Mouse (Mus musculus) G1E (cell line): Measurements from ENCODE around the gene Olfr288. TPM values are rescaled to one million over a fixed set of nuclear protein-coding genes. Genes with fewer than 3 reads are reported as not detected.

Experiments
- ATAC-seq: 2 replicates; pipeline ENCODE4 v1.8.0; 2016; ENCODE audit warnings: mild to moderate bottlenecking; ENCODE audit not compliant: insufficient number of reproducible peaks, poor library complexity, low FRiP score, severe bottlenecking; ENCODE audit errors: extremely low read depth
- DNase-seq: peaks from one replicate; pipeline ENCODE4 v3.0.0; 2012; ENCODE audit warnings: low spot score
- H3K27me3 ChIP-seq: 2 replicates; pipeline ENCODE4 v1.6.1; 2012; ENCODE audit warnings: mild to moderate bottlenecking, low read length, inconsistent platforms; ENCODE audit not compliant: insufficient read depth
- H3K36me3 ChIP-seq: replicated peaks from 2 replicates; pipeline ENCODE3; 2012; ENCODE audit warnings: mild to moderate bottlenecking, inconsistent platforms
- H3K4me1 ChIP-seq: 2 replicates; pipeline ENCODE4 v1.6.1; 2012; ENCODE audit warnings: low read depth, low read length, inconsistent platforms, mixed read lengths; ENCODE audit not compliant: insufficient read depth
- H3K4me3 ChIP-seq: 2 replicates; pipeline ENCODE4 v1.5.1; 2012; ENCODE audit warnings: low read depth, mild to moderate bottlenecking, inconsistent platforms, low read length, moderate library complexity, mixed read lengths
- H3K9me3 ChIP-seq: replicated peaks from 2 replicates; pipeline ENCODE4 v1.6.1; 2012; ENCODE audit warnings: inconsistent platforms
- CTCF ChIP-seq: IDR thresholded peaks from 2 replicates; pipeline ENCODE4 v1.5.1; 2012; ENCODE audit warnings: low read depth, low read length, inconsistent platforms, mixed read lengths
- GATA1 ChIP-seq: IDR thresholded peaks from 2 replicates; pipeline ENCODE4 v1.6.1; 2012; ENCODE audit warnings: borderline replicate concordance, low read length, inconsistent platforms, mixed read lengths
- GATA2 ChIP-seq: IDR thresholded peaks from 2 replicates; pipeline ENCODE4 v1.6.1; 2012; ENCODE audit warnings: low read depth, low read length, inconsistent platforms, borderline replicate concordance
- POLR2AphosphoS5 ChIP-seq: IDR thresholded peaks from 2 replicates; pipeline ENCODE4 v1.6.1; 2012; ENCODE audit warnings: low read depth, low read length, inconsistent platforms; ENCODE audit not compliant: insufficient replicate concordance
- TAL1 ChIP-seq: conservative IDR thresholded peaks from 2 replicates; pipeline ENCODE4 v1.6.1; 2012; ENCODE audit warnings: low read depth, low read length, inconsistent platforms, mixed read lengths
- polyA plus RNA-seq: library from polyadenylated mRNA; stranded (reverse); fragments of >175 nt; gene quantifications from 2 replicates; pipeline ENCODE4 v1.2.3, GENCODE M21; 2012
- total RNA-seq, 2 experiments: library from RNA; stranded (forward) in 1 of 2; stranded (reverse) in 1 of 2; fragments of 200-1000 nt in 1 of 2; fragments of >200 nt in 1 of 2; fragmentation: Nextera tagmentation in 1 of 2; gene quantifications; 2 replicates each; pipeline ENCODE4 v1.2.3; 2014 to 2017

The Olfr288 gene
- total and polyA plus RNA-seq, 3 experiments: not detected

DNA sequence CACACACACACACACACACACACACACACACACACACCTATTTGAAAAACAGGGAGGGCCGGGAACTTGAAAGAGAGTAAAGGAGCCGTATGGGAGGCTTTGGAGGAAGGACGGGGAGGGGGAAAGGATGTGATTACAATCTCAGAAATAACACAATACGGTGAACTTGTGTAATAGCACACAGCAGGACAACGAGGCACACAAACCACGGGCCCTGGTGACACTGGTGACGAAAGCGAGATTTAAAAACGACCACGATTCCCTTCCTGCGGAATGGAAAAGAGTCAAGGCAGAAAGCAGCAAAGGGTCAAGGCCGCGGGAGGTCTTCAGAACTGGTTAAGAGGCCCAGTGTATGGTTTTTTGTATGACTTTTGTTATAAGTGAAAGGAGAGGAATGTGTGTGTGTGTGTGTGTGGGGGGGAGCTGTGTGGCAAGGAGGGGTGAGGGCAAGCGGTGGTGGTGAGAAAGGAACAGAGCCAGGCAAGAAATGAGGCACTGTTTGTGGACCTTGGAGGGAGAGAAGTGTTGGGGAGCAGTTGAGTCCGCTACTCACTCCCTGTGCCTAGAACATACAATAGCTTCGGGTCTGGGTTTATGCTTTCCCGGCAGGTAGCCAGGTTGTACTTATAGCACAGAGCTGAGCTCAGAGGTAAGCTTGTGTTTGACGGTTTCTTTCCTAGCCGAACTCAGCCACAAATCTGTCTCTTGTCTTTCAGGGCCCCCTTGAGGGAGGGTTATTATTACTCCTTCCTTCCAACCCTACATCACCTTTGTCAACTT lies 34.1 kb downstream of the Olfr288 start:
- H3K4me3 ChIP-seq: no peak overlapping the region
- DNase-seq: no peak
- no peaks in the 10 kb centered on the region for H3K9me3 ChIP-seq
- no peak for ATAC-seq
- TF ChIP-seq TAL1: no peak
- no peak for TF ChIP-seq GATA2
- TF ChIP-seq GATA1: no peak
- TF ChIP-seq CTCF: no peak
- TF ChIP-seq POLR2AphosphoS5: no peak
- peaks cover 22% of the 10 kb centered on the region for H3K4me1 ChIP-seq
- peaks cover 29% of the 10 kb centered on the region for H3K27me3 ChIP-seq
- no peaks in the 10 kb centered on the region for H3K36me3 ChIP-seq

DNA sequence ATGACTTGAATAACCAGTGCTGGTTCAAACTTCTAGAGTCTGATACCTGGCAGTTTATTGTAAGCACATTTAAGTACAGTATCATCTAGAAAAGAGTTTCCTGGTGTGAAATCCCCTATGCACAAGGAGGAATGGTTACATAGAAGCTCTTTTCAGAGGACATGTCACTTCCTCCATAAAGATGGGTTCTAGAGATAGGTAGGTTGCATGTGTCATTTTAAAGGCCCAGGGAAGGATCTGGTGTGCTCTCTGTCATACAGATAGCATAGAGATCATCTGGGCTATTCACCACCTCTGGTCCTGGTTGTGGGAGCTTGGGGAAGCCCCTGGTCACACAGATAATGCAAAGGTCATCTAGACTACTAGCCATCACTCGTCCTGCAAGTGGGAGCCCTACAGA lies 38.1 kb downstream of the Olfr288 start:
- ATAC-seq (peak; percentile 15; the same call in 1 of the 2 replicates), DNase-seq (no peak)
- TF ChIP-seq TAL1 (no peak), GATA2 (no peak), GATA1 (no peak), POLR2AphosphoS5 (no peak), CTCF (no peak)
- no peak overlapping the region for H3K4me3 ChIP-seq
- H3K27me3 ChIP-seq: peaks cover 13% of the 10 kb centered on the region; the same call in 1 of the 2 replicates
- H3K4me1 ChIP-seq: peaks cover 17% of the 10 kb centered on the region
- no peaks in the 10 kb centered on the region for H3K36me3 ChIP-seq
- H3K9me3 ChIP-seq: no peaks in the 10 kb centered on the region

DNA sequence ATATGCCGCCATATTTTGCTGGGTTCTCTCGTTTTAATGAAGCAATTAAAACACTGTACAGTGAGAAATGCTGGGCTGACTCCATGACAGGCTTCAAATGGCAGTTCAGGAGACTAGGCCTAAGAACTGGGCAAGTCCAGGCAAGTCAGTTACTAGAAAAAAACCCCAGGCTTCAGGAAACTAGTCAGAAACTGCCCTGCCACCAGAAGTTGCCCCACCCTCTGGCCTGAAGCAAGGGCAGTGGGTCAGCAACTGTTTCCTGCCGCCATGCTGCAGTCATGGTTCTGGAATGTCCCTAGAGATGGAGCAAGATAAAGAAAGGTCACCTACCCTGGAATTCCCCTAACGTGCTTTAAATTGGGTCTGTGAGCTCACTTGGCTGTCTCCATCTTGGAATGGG lies 39.4 kb downstream of the Olfr288 start:
- no peak for ATAC-seq
- Histone ChIP-seq H3K4me3 (no peak overlapping the region), H3K9me3 (no peaks in the 10 kb centered on the region), H3K4me1 (peaks cover 4% of the 10 kb centered on the region; the same call in 1 of the 2 replicates), H3K36me3 (no peaks in the 10 kb centered on the region), H3K27me3 (peaks cover 13% of the 10 kb centered on the region; the same call in 1 of the 2 replicates)
- no peak for TF ChIP-seq GATA1
- DNase-seq: no peak

DNA sequence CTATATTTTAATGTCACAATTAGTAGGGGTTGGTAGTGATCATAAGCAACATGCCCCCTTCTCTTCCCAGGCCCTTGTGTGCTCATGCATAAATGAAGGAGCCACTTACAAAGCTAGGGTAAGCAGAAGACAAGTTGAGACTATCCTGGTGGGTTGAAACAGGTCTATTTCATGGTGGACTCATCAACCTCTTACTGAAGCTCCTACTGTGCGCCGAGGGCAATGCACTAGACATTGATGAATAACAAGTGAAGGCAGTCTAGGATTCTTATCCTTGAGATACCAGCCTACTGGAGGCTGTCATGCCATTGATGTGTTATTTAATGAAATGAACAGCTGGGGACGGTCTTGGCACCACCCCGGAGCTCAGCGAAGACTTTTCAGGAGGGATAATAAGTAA lies 40.1 kb downstream of the Olfr288 start:
- no peaks in the 10 kb centered on the region for H3K9me3 ChIP-seq
- H3K36me3 ChIP-seq: no peaks in the 10 kb centered on the region
- H3K4me3 ChIP-seq: no peak overlapping the region
- H3K27me3 ChIP-seq: peaks cover 15% of the 10 kb centered on the region
- TF ChIP-seq CTCF (no peak), TAL1 (no peak), GATA1 (no peak), GATA2 (no peak), POLR2AphosphoS5 (no peak)
- no peaks in the 10 kb centered on the region; the same call in 1 of the 2 replicates for H3K4me1 ChIP-seq
- no peak for ATAC-seq
- no peak for DNase-seq

DNA sequence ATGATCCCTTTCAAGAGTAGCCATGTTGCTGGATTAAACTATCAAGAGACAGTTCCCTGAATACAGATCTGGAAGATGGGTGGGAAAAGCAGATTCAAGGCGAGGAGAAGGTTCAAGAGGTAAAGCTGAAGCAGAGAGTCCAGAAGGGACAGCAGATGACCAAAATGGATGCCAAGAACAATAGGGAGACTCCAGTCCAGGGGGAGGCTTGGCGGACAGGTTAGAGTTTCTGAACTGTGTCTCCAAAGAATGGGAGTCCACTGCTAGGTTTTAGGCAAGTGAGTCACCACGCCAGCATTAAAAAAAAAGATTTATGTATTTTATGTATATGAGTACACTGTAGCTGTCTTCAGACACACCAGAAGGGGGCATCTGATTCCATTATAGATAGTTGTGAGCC lies 40.7 kb downstream of the Olfr288 start:
- H3K4me1 ChIP-seq: no peaks in the 10 kb centered on the region; the same call in 1 of the 2 replicates
- H3K27me3 ChIP-seq: peaks cover 13% of the 10 kb centered on the region
- DNase-seq (no peak), ATAC-seq (no peak)
- H3K36me3 ChIP-seq: no peaks in the 10 kb centered on the region
- no peaks in the 10 kb centered on the region for H3K9me3 ChIP-seq
- no peak overlapping the region for H3K4me3 ChIP-seq
- TF ChIP-seq GATA1 (no peak), CTCF (no peak), GATA2 (no peak), POLR2AphosphoS5 (no peak), TAL1 (no peak)

DNA sequence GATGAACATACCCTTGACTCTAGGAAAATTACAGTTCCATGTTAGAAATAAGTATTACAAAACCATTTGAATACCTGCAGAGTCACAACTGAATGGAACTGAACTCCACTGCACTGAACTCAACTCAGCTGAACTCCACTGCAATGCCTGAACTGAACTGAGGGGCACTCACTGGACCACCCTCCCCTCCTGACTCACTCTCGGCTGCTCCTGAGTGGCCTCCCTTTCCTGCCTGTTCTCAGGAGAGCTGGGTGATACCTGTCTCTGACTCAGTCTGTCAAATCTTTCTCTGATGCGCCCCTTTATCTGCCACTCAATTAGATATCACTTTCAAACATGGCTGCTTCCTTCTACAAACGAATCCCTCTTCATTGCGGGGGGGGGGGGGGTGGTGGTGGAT lies 41.2 kb downstream of the Olfr288 start:
- H3K4me3 ChIP-seq: no peak overlapping the region
- ATAC-seq (no peak), DNase-seq (no peak)
- TF ChIP-seq GATA2 (no peak), CTCF (no peak), POLR2AphosphoS5 (no peak), TAL1 (no peak), GATA1 (no peak)
- H3K27me3 ChIP-seq: peaks cover 12% of the 10 kb centered on the region
- no peaks in the 10 kb centered on the region for H3K36me3 ChIP-seq
- H3K9me3 ChIP-seq: no peaks in the 10 kb centered on the region
- no peaks in the 10 kb centered on the region; the same call in 1 of the 2 replicates for H3K4me1 ChIP-seq
